Mouse (Mus musculus) left cerebral cortex, adult 11 months (tissue): Measurements from ENCODE around the gene Unc93b1.

ENCODE experiments used
- DNase-seq: peaks from one replicate; pipeline ENCODE4 v3.0.0; 2022; ENCODE audit warnings: low spot score

Unc93b1 gene

DNA sequence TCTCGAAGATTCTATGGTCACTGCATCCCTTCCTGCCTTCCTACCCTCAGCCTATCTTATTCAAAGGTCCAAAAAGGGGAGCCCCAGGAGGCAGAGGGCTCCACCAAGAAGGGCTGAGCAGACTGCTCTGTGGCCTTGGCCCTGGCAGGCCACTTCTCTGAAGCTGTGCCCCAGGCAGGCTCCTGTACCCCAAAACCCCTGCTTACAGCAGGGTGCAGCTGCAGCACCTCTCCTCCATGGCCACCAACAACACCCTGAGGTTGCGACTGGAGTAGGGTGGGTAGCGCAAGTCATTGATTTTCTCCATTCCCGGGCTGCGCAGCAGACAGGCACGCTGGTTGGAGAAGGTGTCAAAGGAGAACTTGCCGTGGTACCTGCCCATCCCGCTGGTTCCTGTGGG, 21.3 kb upstream of the Unc93b1 start:
- DNase-seq = no peak

DNA sequence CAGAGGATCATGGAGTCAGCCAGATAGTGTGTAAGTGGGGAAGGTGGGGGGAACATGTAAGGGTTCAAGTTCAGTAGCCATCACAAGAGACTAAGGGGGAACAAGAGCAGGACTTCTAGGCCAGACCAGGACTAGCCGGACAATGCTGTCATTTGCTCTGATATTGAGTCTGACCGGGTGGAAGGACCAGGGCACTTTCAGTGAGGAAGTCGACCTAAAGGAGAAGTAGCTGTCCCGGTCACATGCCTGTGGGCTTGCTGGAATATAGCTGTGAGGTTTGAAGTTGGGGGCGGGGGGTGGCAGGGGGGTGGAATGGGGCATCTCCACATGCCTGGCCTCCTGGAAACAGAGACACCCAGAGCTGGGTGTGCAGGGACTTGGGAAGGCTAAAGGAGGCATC, 20.5 kb upstream of the Unc93b1 start:
- no peak for DNase-seq

DNA sequence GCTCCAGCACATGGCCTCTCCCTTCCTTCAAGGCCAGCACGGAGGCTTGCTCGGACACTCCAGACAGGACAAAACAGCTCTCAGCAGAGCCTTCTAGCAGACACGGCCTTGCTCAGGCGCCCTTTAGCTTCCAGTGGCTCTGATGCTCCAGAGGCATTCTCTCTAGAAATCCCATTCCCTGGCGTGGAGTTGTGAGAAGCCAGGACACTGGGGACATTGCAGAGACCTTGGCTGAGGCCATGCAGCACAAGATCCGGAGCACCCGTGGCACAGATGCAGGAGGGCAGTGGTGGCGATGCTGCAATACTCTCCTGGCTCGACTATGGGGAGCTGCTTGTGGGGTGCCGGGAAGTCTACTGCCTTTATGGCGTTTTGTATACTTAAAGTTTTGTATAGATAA, 18.3 kb upstream of the Unc93b1 start:
- DNase-seq = no peak

DNA sequence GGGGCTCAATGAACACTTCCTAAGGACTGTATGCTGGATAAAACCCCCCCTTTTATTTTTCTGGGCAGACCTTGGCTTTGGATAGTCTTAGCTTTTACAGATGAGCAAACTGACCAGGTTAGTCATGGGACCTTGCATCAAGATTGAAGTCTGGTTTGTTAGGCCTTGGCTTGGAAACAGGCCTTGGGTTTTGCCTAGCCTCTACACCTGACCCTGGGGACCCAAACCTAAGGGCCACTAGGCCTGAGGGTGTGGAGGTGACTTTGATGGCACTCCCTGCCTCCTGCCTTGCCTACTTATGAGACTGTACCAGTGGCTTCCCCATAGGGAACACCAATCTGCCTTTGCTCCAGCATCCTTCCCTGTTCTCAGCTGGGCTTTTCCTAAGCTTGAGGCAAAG, 15.1 kb upstream of the Unc93b1 start:
- DNase-seq = no peak

DNA sequence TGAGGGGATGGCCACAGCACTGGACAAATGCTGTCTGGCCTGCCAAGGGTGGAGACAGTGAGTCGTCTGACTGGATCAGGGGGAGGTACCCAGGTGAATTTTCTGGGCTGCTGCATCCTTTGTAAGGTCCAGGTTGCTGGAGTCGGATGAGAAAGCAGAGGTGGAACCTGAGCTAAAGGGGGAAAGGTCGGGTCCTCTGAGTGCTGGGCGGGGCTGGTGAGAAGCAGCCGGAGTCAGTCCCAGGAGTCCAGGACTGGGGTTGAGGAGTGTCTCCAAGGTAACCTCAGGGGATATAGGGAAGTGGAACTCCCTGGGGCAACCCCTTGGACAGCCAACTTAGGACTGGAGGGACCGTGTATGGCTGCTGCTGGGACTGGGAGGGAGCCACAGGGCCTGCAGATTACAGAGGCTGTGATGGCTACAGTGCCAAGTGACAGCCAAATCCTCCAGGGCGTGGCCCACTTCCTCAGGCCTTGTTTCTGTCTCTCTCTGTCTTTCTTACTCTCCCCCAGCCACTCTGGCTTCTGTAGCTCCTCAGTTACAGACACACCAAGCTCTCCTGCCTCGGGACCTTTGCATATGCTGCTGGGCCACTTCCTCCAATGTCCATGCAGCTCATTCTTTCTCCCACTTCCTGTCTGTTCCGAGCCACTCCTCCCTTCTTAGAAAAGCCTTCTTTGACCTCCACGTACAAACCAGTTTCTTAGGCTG, 12.2 kb upstream of the Unc93b1 start:
- DNase-seq = no peak

DNA sequence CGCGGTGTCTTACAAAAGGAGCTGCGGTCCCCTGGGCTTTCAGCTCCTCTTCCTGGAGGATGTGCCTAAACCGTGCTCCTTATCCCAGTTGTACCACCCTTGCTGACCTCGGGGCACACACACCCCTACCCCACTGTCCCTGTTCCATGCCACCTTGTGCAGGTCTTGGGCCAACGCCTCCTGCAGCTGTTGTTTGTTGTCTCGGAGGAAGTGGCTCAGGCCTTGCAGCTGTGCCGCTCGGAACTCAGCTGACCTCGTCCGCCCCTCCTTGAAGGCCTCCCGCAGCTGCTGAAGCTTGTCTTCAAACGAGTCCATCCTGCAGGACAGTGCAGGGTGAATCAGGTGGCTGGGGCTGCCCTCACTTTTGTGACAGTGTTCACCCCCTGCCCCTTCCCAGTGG, 11.4 kb upstream of the Unc93b1 start:
- DNase-seq = no peak

DNA sequence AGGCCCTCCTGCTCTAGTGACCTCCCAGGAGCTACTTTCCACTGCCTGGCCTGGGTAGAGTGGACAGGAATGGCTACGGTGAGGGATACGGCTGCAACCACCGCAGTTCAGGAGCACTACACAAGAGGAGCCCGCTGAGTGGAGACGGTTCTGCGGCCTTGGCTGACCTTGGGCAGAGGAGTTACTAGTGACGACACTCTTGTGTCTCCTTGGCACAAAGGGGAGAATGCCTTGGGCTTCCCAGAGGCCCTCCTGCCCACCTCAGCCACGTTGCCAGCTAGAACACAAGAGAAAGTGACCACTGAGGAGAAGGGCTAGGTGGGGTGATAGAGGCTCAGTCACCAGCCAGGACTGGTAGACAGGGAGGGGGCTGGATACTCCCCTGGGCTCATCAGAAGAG, 10.8 kb upstream of the Unc93b1 start:
- no peak for DNase-seq

DNA sequence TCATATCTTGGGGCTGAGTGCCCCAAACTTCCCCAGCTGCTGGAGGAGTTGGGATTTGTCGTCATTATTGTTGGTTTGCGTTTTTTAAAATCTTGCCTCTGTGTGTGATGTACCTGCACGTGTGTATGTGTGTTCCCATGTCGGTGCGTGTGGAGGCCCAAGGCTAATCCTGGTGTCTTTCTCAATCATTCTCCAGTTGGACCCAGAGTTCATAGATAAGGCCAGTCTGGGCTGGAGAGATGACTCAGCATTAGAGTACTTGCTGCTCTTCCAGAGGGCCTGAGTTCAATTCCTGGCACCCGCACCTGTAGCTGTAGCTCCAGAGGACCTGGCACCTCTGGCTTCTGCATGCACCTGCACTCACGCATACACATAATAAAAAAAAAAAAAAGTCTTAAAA, 10.1 kb upstream of the Unc93b1 start:
- no peak for DNase-seq

DNA sequence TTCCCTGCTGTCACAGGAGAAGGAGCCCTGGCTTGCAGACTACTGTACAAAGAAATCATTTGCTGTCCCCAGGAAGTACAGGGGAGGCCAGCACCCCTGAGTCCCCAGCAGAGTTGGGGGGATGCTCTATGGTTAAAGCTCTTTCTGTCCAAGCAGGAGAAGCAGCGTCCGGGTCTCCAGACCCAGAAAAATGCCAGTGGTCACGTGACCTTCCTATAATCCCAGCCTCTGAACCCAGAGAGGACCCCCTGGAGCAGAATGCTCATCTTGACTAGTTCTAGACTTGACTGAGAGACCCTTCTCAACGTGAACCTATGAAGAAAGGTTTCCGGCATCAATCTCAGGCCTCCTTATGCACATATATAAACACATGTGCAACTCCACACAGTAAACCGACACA, 9.1 kb upstream of the Unc93b1 start:
- DNase-seq = no peak

DNA sequence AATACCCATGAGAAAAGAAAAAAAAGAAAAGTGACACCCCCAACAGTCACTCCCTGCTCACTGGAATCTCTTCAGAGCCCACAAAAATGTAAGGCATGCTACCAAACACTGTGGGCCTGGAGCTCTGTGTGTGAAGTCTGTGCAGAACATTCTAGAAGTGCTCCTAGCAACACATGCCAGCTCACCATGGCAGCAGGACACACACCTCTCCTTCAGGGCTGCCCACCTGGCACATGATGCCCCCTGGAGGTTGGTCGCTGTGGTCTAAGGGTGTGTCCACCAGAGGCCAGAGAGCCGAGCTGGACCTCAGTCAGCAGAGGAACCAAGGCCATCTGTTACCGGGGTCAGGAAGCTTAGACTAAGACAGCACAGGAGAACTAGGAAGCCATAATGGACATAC, 8.7 kb upstream of the Unc93b1 start:
- DNase-seq = no peak

DNA sequence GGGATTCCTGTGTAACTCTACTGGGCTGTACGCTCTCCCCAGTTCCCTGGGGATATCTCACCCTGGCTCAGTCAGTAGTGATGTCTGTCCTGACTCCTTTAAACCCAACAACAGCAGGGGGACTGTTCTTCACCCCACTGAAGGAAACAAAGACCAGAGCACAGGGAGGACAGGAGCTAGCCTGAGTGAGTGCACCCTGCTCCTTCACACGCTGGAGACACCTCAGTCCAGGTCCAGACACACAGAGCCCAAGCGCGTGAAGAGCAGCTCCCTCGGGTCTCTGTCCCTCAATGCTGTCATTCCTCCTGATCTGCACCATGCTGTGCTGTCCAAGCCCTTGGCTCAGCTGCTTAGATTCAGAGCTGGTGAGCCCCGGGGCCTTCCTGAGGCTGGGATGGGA, 8.3 kb upstream of the Unc93b1 start:
- no peak for DNase-seq

DNA sequence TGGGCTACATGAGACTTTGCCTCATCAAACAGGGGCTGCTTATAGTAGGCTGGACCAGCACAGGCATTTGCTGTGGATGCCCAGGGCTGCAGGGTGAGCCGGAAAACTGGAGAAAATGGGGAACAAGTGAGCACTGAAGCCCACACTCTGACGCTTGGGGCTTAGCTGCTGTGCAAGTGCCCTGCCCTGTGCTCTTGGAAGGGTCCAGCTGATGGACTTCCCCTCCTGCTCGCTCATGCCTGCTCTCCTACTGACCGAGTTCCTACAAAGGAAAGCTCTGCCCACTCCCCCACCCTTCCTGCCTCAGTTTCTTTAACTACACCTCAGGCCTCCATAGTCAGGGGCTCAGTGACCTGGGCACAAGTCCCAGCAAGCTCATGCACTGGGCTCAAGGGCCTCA, 7.0 kb upstream of the Unc93b1 start:
- DNase-seq = no peak

DNA sequence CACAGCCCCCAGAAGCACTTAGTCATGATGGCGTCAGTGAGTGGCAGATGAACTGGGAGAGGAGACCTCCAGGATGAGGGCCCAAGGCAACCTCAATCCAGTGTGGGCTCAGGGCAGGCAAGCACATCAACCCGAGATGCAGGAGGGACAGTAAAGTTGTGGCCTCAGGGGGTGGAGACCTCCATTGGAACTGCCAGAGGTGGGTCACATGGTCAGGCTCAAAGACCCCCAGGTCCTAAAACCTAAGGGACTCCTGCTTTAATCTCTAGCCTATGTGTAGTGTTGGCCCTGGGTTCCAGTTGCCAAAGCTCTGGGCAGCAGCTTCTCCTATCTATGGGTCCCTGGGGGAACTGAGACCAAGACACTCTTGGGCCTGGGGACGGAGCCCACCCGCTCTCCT, 6.2 kb upstream of the Unc93b1 start:
- DNase-seq = no peak

DNA sequence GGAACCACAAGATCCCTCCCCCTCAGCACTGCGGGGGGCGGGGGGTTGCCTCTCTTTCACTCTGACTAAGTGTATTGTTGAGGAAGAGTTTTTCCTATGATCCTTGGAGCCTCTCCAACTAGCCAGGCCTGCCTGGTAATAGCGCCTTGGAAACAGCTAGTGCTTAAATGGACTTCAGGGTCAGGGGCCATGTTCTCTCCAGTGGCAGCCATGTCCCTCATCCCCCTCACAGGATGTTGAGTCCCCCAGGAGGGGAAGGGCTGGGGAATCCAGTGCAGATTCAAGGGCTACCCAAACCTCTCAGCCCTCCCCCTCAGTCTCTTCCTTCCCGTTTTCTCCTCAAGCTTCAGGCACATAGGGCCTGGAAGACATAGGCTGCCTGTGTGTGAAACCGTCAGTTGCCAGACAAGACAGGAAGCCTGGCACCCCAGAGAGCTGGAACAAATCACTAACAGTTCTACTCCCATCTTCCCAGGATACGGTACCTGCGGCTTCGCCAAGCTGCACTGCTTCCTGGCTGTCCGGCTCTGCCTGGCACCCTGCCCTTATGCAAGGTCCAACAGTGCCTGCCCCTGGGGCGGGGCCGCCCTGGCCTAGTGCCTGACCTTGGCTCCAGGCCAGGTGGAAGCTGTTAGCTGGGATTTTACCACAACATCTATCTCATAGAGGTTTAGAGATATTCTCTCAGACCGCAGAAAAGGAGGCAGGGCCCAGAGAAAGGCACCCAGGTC, 5.6 kb upstream of the Unc93b1 start, which contains the start of gene Aldh3b1:
Aldh3b1 (minus strand) TSS at position 598 of the 731 bp plus-strand sequence.
- DNase-seq = no peak

DNA sequence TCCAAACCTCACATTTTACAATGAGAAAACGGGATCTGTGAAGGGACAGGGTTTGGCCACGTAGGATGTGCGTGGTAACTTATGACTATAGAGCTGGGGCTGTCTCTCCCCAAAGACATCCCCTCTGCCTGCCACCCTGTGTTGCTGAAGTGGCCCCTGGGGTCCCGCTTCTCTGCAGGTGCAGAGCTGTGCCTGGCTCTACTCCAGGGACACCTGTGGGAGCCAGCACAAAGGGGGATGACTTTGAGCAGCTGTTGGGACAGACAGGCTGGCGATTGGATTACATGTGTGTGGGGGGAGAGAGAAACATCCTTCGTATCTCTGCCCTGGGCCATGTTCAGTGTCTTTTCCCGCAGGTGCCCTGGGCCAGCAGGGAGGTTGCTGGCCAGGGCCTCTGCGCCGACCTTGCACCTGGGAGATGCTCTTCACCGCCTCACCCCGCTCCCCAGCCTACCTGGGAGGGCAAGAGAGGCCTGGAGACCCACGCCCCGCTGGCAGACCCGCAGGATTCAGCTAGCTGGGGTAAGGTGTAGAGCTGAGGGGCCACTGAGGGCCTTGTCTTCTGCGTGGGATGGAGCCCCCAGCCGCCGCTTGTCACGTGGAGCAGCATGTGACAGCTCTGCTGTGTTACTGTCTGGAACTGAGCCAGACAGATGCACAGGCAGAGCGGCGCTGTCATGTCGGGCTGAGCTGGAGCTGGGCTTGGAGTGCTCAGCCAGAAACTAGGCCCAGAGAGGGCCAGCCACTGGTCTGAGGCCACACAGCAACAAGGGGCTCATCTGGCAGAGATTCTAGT, 4.5 kb upstream of the Unc93b1 start:
- DNase-seq = no peak

DNA sequence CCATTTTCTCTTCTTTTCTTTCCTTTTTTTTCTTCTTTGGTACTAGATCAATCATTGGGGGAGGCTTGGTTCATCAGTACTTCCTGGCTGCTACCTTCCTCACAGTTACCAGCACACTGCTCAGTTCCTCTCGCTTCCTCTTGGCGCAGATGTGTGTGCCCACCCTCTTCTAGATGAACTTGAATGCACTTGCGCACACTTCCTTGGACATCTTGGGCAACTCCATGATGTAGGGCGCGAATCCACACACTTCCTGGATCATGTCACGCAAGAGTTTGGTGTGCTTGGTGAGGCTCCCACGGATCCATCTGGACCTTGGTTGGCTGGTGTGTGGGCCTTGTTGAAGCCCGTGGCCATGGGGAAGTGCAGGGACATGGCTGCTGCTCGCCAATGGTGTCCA, 3.3 kb upstream of the Unc93b1 start:
- DNase-seq = no peak

DNA sequence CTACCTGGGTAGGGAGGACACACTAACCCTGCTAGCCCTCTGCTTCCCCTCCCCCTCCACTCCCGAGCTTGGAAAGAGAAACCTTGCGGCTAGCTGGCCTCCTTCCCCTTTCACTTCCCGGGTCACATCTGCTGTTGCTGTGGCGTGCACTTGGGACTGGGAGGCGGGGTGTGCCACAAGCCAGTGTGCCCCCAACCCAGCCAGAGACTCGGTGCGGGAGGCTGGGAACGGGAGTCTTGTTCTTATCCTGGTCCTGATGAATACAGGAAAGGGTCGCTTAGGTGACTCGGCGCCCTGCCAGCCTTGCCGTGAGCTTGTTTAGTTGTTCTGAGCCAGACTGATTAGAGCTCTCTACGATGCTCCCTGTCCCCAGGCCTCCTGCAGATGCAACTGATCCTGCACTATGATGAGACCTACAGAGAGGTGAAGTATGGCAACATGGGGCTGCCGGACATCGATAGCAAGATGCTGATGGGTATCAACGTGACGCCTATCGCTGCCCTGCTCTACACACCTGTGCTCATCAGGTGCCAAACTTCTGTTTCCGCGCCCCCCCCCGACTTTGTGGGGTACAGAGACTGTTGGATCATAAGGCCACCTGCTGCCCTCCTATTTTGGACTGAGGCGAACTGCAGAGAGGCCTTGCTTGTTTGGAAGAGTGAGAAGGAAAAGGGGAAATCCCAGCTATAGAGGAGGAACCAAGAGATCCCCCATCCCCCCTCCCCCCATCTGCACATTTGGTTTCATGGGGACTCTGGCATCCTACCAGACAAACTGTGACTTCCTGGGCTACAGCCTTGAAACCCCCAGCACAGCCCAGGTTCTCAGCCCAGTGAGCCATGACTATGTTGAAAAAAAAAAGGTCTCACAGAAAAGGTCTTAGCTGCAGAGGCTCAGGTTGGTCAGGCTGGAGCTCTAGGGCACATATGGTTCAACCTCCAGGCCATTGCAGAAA, 1.2 kb downstream of the Unc93b1 start:
- no peak for DNase-seq

DNA sequence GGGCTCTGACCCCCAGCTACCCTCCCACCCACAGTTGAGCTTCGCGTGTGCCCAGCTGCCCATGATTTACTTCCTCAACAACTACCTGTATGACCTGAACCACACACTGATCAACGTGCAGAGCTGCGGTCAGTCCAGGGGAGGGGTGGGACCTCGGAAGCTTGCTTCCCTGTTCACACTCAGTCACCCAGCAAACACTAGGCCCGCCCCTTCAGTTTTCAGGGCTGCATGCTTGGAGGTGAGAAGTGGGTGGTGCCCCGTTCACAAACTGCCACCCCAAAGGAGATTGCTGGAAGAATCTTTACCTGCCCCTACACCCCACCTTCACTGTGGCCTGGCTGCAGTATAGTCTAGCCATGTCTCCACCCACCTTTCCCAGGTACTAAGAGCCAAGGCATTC, 7.3 kb downstream of the Unc93b1 start:
- no peak for DNase-seq

DNA sequence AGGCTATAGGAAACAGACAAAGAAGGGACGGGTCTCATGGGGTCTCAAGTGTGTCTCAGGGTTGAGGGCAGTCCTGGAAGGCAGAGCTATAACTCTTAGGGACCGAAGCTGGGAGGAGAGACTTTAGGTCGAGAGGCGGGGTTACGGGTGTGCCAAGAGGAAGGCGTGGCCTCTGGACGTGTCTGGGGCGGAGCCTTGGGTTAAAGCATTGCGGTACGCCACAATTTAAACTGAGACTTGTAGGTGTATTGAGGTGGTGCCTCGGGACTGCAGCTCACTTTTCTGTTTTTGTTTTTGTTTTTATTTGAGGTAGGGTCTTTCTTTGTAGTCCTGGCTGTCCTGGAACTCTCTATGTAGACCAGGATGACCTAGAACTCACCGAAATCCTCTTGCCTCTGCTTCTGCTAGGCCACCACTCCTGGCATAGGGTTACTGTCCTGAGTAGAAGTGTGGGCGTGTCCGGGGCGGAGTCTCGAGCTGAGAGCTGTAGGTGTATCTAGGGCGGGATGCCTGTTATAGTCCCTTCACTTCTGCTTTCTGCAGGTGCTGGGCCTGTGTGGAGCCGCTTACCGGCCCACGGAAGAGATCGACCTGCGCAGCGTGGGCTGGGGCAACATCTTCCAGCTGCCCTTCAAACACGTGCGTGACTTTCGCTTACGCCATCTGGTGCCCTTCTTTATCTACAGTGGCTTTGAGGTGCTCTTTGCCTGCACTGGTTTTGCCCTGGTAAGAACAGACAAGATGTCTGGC, 8.2 kb downstream of the Unc93b1 start:
- no peak for DNase-seq

DNA sequence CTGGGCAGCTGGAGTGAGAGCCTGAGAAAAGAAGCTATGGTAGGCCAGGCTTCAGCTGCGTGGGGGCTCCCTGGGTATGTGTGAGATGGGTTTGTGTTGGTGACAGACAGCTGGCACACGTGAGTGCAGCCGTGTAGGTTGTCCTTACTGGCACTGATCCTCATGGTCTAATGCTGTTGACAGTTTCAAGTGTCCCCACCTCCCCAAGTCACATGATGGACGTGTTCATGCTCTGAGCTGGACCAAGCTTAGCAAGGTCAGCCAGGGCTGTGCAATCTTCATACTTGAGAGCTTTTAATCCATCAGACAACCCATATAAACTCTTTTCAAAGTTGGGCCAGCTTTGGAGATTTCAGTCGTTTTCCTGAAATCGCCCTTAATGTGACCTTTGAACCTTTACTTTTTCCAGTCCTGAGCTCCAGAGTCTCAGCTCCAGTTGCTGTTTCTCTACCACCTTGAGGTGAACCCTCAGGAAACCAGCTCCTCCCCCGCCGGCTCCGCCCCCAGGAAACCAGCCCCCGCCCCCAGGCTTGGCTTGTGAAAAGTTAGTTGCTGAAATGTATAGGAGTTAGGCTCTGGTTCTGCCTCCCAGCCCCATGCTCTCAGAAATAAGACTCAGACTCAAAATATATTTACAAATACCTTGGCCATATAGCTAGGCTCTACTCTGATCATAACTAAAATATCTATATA, 11.0 kb downstream of the Unc93b1 start:
- no peak for DNase-seq

DNA sequence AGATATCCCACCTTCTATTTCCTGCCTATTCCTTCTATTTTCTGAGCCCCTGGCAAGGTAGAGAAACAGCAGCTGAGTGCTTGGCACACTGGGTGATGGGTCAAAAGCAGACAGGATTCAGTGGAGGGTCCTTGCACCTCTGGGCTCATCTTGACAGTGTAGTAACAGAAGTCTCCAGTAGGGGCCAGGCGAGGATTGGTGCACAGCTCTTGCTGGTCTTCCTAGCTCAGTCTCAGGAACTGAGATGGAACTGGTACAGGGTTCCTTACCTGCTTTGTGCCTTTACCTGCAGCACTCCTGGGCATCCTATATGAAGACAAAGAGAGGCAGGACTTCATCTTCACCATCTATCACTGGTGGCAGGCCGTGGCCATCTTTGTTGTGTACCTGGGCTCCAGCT, 11.7 kb downstream of the Unc93b1 start:
- DNase-seq = no peak
